Mouse (Mus musculus): ENCODE measurements around the gene Secisbp2l.

- TF ChIP-seq CTCF (IDR thresholded peaks at IDR 0.05; ENCODE audit: low read depth, low read length), result no peak
- no peak for TF ChIP-seq POLR2AphosphoS5 (IDR thresholded peaks at IDR 0.05; ENCODE audit: insufficient replicate concordance, low read depth, low read length)
- TF ChIP-seq GATA1 (IDR thresholded peaks at IDR 0.05; ENCODE audit: borderline replicate concordance, low read length), result no peak
- no peak for TF ChIP-seq TAL1 (conservative IDR thresholded peaks at IDR 0.05; ENCODE audit: low read depth, low read length)
- no peak for TF ChIP-seq GATA2 (IDR thresholded peaks at IDR 0.05; ENCODE audit: borderline replicate concordance, low read depth, low read length)
These were observed 37.7 kb upstream of the Secisbp2l start for GRCm38 (mm10) chr2:125820397-125820796.

All from G1E (cell line).